Mouse (Mus musculus) neutrophil, adult 5-6 weeks (primary cell): Measurements from ENCODE around the gene Rab5b. TPM values are rescaled to one million over a fixed set of nuclear protein-coding genes. Genes with fewer than 3 reads are reported as not detected.
A peak's percentile ranks its signal among the peaks of the same experiment; 100 is the strongest.

Source experiments
- ATAC-seq: fragments of 151-379, 151-347 bp; 2 replicates; pipeline ENCODE4 v1.8.0; 2017; ENCODE audit warnings: mild to moderate bottlenecking, moderate TSS enrichment; ENCODE audit not compliant: insufficient number of reproducible peaks, poor library complexity, low FRiP score, severe bottlenecking; ENCODE audit errors: extremely low read depth
- total RNA-seq: library from RNA; stranded (forward); fragments of 200-1000 nt; gene quantifications from 2 replicates; pipeline ENCODE4 v1.2.3, GENCODE M21; 2017

Rab5b gene
- total RNA-seq, 1 experiment from 2014 or later = 132 TPM

DNA sequence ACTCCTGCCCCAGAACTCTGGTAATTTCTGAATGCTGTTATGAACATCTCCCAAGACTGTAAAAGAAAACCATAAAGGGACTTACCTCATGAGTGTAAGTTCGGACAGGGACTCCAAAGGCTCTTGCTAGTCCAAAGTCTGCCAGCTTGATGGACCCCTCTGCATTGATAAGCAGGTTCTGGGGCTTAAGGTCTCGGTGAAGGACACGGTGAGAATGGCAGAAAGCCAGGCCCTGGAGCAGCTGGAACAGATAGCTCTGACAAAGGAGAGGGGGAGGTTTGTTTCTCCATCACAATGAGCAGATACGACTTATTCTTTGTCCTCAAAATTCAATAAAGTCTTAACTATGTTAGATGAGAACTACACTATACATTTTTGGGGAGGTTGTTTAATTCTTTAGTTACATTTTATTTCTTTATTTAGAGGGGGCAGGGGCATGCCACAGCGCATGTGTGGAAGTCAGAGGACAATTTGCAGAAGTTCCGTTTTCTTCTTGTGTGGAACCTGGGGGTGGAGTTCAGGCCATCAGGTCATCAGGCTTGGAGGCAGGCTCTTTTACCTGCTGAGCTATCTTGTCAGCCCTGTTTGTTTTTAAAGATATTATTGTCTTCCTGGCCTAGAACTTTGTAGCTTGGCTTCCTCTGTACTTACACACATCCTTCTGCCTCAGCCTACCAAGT, 6.4 kb upstream of the Rab5b start:
- ATAC-seq = peak; percentile 36; the same call in 1 of the 2 replicates

DNA sequence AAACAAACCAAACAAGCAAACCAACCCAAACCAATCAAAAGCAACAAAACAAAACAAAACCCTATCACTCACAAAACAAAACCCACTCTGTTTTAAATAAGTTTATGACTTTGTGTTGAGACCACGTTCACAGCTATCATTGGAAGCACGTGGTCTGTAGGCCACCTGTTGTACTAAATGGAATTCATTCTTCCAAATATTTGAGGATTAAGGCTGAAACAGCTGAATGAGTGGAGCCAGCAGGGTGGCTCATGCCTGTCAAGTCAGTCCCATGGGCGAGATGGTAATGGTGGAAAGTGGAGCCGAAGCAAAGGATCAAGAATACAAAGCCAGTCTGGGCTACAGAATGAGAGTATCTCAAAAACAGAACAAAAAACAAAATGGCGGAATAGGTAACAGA, 4.6 kb upstream of the Rab5b start:
- ATAC-seq = no peak

- ATAC-seq = no peak
Observed at GRCm38 (mm10) chr10:128699611-128700010, 3.5 kb upstream of the Rab5b start.

DNA sequence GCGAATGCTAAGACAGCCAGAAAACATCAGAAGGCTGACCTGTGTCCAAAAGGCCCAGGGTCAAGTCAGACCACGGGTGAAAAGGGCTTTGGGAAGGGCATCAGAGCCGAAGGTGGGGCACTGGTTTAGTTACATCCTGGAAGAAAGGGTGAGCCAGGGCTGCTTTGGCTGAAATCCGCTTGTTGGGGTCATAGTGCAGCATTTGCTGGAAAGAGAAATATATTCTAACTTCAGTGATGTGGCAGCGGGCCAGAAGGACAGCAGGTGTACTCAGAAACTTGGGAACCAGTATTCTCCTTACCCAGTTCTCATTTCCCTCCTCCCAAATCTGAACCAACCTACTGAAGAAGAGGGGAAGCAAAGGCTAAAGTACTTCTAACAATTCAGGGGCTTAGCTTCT, 2.9 kb upstream of the Rab5b start:
- ATAC-seq = no peak

- no peak for ATAC-seq
Observed at GRCm38 (mm10) chr10:128697072-128697725, 1.1 kb upstream of the Rab5b start.

- ATAC-seq = peak; percentile 10; the same call in 1 of the 2 replicates
Observed at GRCm38 (mm10) chr10:128695411-128695991, 563 bp downstream of the Rab5b start.

GRCm38 (mm10) chr10:128674469-128675008, 21.5 kb downstream of the Rab5b start:
- ATAC-seq = peak; percentile 42; the same call in 1 of the 2 replicates

DNA sequence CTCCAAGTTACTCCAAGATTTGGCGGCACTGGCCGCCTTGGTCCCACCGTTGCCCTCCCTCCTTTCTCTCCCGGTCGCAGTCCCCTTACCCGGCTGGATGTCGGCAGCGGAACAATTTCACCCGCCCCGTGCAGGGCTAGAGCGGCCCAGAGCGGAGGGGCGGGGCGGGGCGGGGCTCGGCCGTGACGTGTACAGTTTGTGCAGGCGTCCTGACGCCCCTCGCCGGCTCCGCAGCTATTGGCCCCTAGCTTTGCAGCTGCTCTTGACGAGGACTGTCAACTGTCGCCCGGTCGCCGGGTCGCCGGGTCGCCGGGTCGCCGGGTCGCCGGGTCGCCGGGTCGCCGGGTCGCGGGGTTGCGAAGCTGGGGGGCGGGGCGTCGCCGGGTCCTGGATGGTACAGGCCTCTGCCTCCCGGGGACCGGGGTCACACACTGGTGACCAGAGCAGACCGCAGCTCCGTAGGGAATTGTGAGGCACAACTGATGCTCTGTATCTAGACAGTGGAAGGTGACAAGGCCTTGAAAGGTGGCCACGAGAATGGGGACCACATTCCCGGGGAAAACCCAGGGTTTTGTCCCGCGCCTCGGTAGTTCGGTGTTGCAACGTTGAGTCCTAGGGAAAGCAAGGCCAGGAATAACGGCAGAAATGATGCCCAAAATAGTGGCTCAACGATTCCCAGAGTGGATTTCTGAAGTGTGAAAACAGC, 22.1 kb downstream of the Rab5b start, which contains the start of gene Suox:
Gene Suox (minus strand): TSS at position 311 of the 706 bp plus-strand sequence.
- peak; percentile 73 for ATAC-seq

DNA sequence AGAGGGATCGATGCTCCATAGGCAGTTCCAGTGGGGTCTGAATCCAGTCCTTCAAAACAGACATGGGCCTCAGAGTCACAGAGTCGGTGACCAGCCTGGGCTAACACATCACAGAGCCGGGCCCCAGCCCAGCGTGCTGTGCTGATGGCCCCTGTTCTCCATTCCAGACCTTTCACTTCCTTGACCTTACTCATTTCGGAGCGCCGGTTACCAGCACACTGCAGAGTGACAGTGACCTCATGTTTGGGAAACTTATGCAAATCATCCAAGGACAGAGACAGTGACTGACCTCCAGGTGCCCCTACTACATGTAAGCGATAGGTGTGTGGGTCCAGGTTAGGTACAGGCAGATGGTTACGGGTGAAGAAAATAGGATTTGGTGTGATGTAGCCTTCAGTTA, 24.9 kb downstream of the Rab5b start:
- no peak for ATAC-seq

DNA sequence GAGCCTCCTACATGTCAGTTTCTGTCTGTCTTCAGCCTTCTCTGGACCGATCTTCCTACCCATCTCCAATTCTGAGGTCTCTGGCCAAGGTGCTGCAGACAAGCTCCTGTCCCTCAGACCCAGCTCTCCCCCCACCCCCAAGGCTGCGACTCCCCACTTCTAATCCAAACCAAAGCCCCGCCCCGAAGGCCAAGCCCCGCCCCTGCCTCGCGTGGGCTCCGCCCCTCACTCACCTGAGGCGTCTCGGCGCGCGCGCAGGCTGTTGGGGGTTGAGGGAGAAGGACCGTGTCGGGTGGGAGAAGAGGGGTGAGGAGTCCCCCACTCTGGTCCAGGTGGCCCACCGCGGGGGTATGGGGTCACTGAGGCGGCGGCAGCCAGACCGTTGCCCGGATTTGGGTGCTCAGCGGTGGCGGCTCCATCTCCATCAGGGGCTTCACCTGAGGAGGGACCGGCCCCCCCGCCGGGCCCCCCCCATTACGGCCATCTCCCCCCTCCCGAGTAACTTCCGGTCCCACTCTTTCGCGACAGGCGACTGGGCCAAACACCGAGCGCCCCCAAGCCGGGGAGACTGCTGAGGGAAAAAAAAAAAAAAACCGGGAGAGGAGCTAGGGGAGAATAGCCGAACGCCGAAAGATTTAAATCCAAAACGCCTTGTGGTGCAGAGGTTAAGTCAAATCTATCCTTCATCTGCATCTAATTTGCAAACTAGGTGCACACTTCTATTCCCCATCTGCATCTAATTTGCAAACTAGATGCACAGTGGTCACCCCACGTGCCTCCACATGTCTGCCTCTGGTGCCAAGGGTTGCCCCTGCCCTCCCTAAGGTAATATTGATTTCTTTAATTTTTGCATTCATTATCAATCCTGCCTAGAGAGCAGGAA, 27.0 kb downstream of the Rab5b start:
- no peak for ATAC-seq

DNA sequence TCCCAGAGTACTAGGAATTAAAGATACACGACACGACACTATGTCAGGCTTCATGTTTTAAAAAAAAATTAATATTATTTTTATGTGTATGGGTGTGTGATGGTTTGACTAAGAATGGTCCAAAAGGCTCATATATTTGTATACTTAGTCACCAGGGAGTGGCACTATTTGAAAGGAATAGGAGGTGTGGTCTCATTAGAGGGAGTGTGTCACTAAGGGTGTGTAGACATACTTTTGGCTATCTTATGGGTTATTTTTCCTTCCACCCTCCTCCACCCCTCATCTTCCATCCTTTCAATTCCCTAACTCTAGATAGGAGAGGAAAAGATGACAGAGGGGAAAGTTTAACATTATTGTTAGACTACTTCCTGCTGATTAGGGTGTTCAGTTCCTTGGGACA, 30.3 kb downstream of the Rab5b start:
- ATAC-seq = no peak

- no peak for ATAC-seq
Observed at GRCm38 (mm10) chr10:128665307-128665706, 30.8 kb downstream of the Rab5b start.

DNA sequence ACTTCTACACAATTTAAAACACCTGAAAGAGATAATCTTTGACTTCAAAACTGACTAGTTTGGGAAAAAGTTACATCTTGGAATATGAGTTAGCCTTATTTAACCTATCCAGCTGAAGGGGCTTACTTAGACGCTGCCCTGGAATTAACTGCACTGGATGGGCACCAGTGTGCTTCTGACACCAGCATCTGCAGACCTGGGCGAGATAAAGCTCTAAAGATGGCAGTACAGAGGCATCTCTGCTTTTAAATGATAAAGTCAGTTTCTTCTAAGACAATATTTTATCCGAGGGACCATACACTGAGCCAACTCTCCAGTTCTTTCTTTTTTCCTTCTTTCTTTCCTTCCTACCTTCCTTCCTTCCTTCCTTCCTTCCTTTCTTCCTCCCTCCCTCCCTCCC, 31.3 kb downstream of the Rab5b start:
- no peak for ATAC-seq

- no peak for ATAC-seq
Observed at GRCm38 (mm10) chr10:128663441-128664220, 32.4 kb downstream of the Rab5b start.

DNA sequence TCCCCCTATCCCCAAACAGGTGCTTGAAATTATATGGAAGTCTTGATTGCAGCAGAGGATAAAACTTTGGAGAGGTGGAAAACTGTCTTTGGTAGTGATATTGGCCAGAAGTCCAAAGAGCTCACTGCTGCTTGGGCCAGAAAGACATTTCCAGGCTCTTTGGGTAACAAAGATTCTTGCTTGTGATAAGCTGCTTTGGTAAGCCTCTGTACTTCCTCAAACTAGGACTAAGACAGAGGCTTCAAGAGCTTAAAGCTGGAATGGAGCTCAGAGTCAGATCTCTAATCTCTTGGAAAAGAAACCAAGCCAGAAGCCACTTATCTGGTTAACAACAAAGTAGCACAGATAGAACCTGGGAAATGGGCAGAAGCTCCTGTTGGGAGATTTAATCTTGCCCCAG, 33.6 kb downstream of the Rab5b start:
- ATAC-seq = no peak

DNA sequence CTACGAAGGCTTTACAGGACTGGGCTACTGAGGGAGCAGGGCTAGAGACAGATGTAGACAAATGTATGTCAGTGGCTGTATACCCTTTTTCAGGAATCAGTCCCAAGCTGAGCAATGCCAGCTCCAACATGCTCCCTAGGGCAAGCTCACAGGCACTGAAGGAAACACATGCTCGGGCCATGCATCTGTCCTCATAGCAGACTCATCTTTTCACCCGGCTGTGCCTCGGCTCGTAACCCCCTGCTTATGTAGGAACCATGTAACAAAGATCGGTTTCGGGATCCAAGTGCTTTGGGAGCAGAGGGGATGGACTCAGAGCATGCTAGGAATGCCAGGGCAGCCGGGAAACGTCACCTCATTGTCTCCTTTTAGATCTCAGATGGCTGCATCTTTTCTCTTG, 36.6 kb downstream of the Rab5b start:
- no peak for ATAC-seq

- no peak for ATAC-seq
Observed at GRCm38 (mm10) chr10:128657844-128658243, 38.2 kb downstream of the Rab5b start.

DNA sequence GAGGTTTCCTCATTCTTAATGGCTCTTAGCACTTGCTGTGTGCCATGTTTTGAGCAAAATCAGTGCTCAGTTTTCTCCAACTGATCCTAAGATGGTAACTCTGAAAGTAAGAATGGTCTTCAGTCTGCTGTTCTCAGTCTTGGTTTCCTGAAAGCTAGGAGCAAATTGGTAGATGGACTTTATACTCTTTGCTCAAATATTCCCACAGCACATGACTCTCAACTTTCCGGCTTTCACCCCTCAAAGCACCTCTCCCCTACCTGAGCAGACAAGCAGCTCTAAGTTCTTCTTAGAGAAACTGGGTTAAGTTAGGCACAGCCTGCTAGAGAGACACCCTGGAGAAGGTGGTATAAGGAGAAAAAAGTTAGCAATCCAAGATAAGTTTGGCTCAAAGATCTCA, 39.3 kb downstream of the Rab5b start:
- ATAC-seq = no peak
